ENCODE assay signal across 10 mouse cellular contexts in the genomic region with DNA sequence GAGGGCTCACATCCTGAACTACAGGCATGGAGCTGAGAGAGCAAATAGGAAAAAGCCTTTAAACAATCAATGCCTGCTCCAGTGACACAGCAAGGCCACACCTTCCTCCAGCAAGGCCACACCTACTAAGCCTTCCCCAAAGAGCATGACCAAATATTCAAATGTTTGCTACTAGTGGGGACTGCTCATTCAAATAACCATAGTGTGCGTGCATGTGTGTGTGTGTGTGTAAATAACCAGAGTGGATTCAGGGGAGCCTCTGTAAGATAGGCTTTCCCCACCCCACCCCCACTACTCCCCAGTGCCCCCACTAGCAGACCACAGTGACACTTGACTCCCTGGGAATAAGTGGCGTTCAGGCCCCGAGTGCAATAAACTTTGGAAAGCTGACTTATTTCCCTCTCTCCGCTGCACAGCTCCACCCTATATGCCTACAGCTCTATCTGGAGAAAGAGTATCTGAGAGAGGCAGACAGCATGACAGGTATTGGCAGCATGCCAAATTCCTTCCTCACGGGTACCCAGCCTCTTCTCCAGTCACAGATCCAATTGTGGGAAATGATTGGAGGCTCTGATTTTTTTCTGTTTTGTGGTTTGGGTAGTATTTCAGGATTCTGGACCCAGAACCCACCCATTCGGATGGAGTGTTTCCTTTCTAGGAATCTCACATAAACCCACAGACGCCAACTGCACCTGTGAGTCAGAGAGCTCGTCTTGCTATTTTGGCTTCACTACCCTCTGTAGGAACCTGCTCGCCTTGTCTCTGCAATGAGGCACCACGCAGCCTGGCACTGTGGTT. TPM values are rescaled to one million over a fixed set of nuclear protein-coding genes. Genes with fewer than 3 reads are reported as not detected.
DNase-seq lines count a peak whose midpoint lies in the region; ATAC-seq lines count a peak whose summit lies in the region.
"Had no signal": no experiment of that assay in that cellular context is flagged by ENCODE, and none has a peak within 500 bp of the region (broad histone marks: within the 10 kb centered on the region; RNA-seq: fewer than 3 reads in every experiment).

No protein-coding gene starts in this region.

- H3K36me3 ChIP-seq in neural tube, embryonic 14.5 days (ENCODE audit: control insufficient read depth, insufficient read depth, low read length) = no peaks in the 10 kb centered on the region
- no peaks in the 10 kb centered on the region for H3K36me3 ChIP-seq in hindbrain, embryonic 16.5 days (ENCODE audit: control insufficient read depth, insufficient read depth, low read length)
- no peaks in the 10 kb centered on the region for H3K36me3 ChIP-seq in limb, embryonic 12.5 days
- no peaks in the 10 kb centered on the region for H3K36me3 ChIP-seq in neural tube, embryonic 15.5 days
- H3K36me3 ChIP-seq: G1E; liver, embryonic 13.5 days had no signal

- H3K4me3 ChIP-seq in neural tube, embryonic 14.5 days (ENCODE audit: low read depth, low read length) = no peak overlapping the region
- no peak overlapping the region for H3K4me3 ChIP-seq in hindbrain, embryonic 16.5 days (ENCODE audit: low read length)
- no peak overlapping the region for H3K4me3 ChIP-seq in limb, embryonic 12.5 days (replicated peaks)
- H3K4me3 ChIP-seq in neural tube, embryonic 15.5 days (replicated peaks) = no peak overlapping the region
- H3K4me3 ChIP-seq: liver, embryonic 13.5 days had no signal

- H3K4me2 ChIP-seq in neural tube, embryonic 14.5 days (ENCODE audit: low read depth, low read length) = no peak overlapping the region
- no peak overlapping the region for H3K4me2 ChIP-seq in hindbrain, embryonic 16.5 days (ENCODE audit: low read length)
- no peak overlapping the region; the same call in 1 of the 2 replicates for H3K4me2 ChIP-seq in limb, embryonic 12.5 days
- H3K4me2 ChIP-seq in neural tube, embryonic 15.5 days = no peak overlapping the region
- H3K4me2 ChIP-seq: liver, embryonic 13.5 days had no signal

- no peaks in the 10 kb centered on the region for H3K4me1 ChIP-seq in neural tube, embryonic 14.5 days (ENCODE audit: control insufficient read depth, insufficient read depth, low read length)
- H3K4me1 ChIP-seq in hindbrain, embryonic 16.5 days (ENCODE audit: control insufficient read depth, insufficient read depth, low read depth, low read length) = no peaks in the 10 kb centered on the region
- H3K4me1 ChIP-seq in limb, embryonic 12.5 days (replicated peaks) = peaks cover 15% of the 10 kb centered on the region
- peaks cover 4% of the 10 kb centered on the region; the same call in 1 of the 2 replicates for H3K4me1 ChIP-seq in neural tube, embryonic 15.5 days
- H3K4me1 ChIP-seq: liver, embryonic 13.5 days had no signal

- 52% methylated on average over 10 of the region's 10 CpGs for WGBS in neural tube, embryonic 14.5 days
- 55% methylated on average over 10 of the region's 10 CpGs for WGBS in hindbrain, embryonic 16.5 days
- WGBS in limb, embryonic 12.5 days = 46% methylated on average over 10 of the region's 10 CpGs
- 49% methylated on average over 10 of the region's 10 CpGs for WGBS in neural tube, embryonic 15.5 days

- H3K27ac ChIP-seq in neural tube, embryonic 14.5 days (ENCODE audit: low read depth, low read length) = no peak overlapping the region
- no peak overlapping the region for H3K27ac ChIP-seq in hindbrain, embryonic 16.5 days (ENCODE audit: low read depth, low read length)
- H3K27ac ChIP-seq in limb, embryonic 12.5 days = peak overlapping the region; percentile 45; the same call in 1 of the 2 replicates
- no peak overlapping the region for H3K27ac ChIP-seq in neural tube, embryonic 15.5 days (replicated peaks)
- H3K27ac ChIP-seq: liver, embryonic 13.5 days had no signal

- no peaks in the 10 kb centered on the region for H3K27me3 ChIP-seq in neural tube, embryonic 14.5 days (ENCODE audit: control insufficient read depth, insufficient read depth, low read length)
- no peaks in the 10 kb centered on the region for H3K27me3 ChIP-seq in hindbrain, embryonic 16.5 days (replicated peaks; ENCODE audit: control insufficient read depth, insufficient read depth, low read length)
- H3K27me3 ChIP-seq in limb, embryonic 12.5 days = no peaks in the 10 kb centered on the region
- no peaks in the 10 kb centered on the region for H3K27me3 ChIP-seq in neural tube, embryonic 15.5 days (replicated peaks)
- H3K27me3 ChIP-seq: liver, embryonic 13.5 days had no signal

- ATAC-seq in neural tube, embryonic 14.5 days (ENCODE audit: low read depth) = 0 out of 2 replicates have a peak, but pooled peaks have one; percentile 14
- ATAC-seq in hindbrain, embryonic 16.5 days = 0 out of 2 replicates have a peak, but pooled peaks have one; percentile 42
- peak; percentile 64 for ATAC-seq in limb, embryonic 12.5 days (ENCODE audit: insufficient number of reproducible peaks, insufficient read depth, low FRiP score, low TSS enrichment, low read depth)
- ATAC-seq in neural tube, embryonic 15.5 days (ENCODE audit: low FRiP score) = no peak

- H3K9me3 ChIP-seq in neural tube, embryonic 14.5 days (ENCODE audit: control insufficient read depth, low read length) = no peaks in the 10 kb centered on the region
- no peaks in the 10 kb centered on the region for H3K9me3 ChIP-seq in hindbrain, embryonic 16.5 days (ENCODE audit: control insufficient read depth, low read length)
- no peaks in the 10 kb centered on the region for H3K9me3 ChIP-seq in limb, embryonic 12.5 days
- H3K9me3 ChIP-seq in neural tube, embryonic 15.5 days (replicated peaks) = no peaks in the 10 kb centered on the region
- H3K9me3 ChIP-seq: liver, embryonic 13.5 days had no signal

- H3K9ac ChIP-seq in neural tube, embryonic 14.5 days (replicated peaks; ENCODE audit: low read depth, low read length) = no peak overlapping the region
- H3K9ac ChIP-seq in hindbrain, embryonic 16.5 days (ENCODE audit: low read depth, low read length) = no peak overlapping the region
- H3K9ac ChIP-seq in limb, embryonic 12.5 days (replicated peaks) = no peak overlapping the region
- H3K9ac ChIP-seq in neural tube, embryonic 15.5 days (replicated peaks) = no peak overlapping the region
- H3K9ac ChIP-seq: liver, embryonic 13.5 days had no signal

- peak; percentile 22 for DNase-seq in embryo, embryonic 11 days
- no peak for DNase-seq in embryo, embryonic 10.5 days (ENCODE audit: low spot score)
- no peak for DNase-seq in neural tube, embryonic 10.5 days (ENCODE audit: extremely low spot score, low spot score)
- no peak for DNase-seq in ovary, adult 18-20 months (ENCODE audit: low spot score)
- DNase-seq: liver, embryonic 13.5 days had no signal

RNA-seq across cellular contexts. Expression of gene Fxyd5, which starts 25.0 kb away (rescaled TPM):
- 7.8 and 12.9 TPM in 2 replicates for polyA plus RNA-seq in neural tube, embryonic 14.5 days (2014; fragmentation: Nextera tagmentation; extraction: Ambion mirVana)
- 24.4 and 32.9 TPM in 2 replicates for polyA plus RNA-seq in hindbrain, embryonic 16.5 days (2015; fragmentation: Nextera tagmentation; extraction: Ambion mirVana)
- polyA plus RNA-seq in limb, embryonic 12.5 days (2016; fragmentation: Nextera tagmentation; extraction: Ambion mirVana) = 9.9 and 10.3 TPM in 2 replicates
- polyA plus RNA-seq in neural tube, embryonic 15.5 days (2015; fragmentation: Nextera tagmentation; extraction: Ambion mirVana) = 22.2 and 27.8 TPM in 2 replicates

RNA-seq across cellular contexts. Expression of gene Fxyd7, which starts 34.0 kb away (rescaled TPM):
- polyA plus RNA-seq in neural tube, embryonic 14.5 days (2014; fragmentation: Nextera tagmentation; extraction: Ambion mirVana) = 252 and 299 TPM in 2 replicates
- polyA plus RNA-seq in hindbrain, embryonic 16.5 days (2015; fragmentation: Nextera tagmentation; extraction: Ambion mirVana) = 324 and 417 TPM in 2 replicates
- 9.7 and 10.6 TPM in 2 replicates for polyA plus RNA-seq in limb, embryonic 12.5 days (2016; fragmentation: Nextera tagmentation; extraction: Ambion mirVana)
- 357 and 417 TPM in 2 replicates for polyA plus RNA-seq in neural tube, embryonic 15.5 days (2015; fragmentation: Nextera tagmentation; extraction: Ambion mirVana)
- polyA plus RNA-seq: G1E had no signal

RNA-seq across cellular contexts. Expression of gene Fxyd1, which starts 39.7 kb away (rescaled TPM):
- polyA plus RNA-seq in neural tube, embryonic 14.5 days (2014; fragmentation: Nextera tagmentation; extraction: Ambion mirVana) = 9.6 and 22.9 TPM in 2 replicates
- polyA plus RNA-seq in hindbrain, embryonic 16.5 days (2015; fragmentation: Nextera tagmentation; extraction: Ambion mirVana) = 69.4 and 89.9 TPM in 2 replicates
- polyA plus RNA-seq in limb, embryonic 12.5 days (2016; fragmentation: Nextera tagmentation; extraction: Ambion mirVana) = 23.6 and 28.2 TPM in 2 replicates
- 26.8 and 36.9 TPM in 2 replicates for polyA plus RNA-seq in neural tube, embryonic 15.5 days (2015; fragmentation: Nextera tagmentation; extraction: Ambion mirVana)
- polyA plus RNA-seq: G1E had no signal

RNA-seq across cellular contexts. Expression of gene Lgi4, which starts 41.8 kb away (rescaled TPM):
- polyA plus RNA-seq in neural tube, embryonic 14.5 days (2014; fragmentation: Nextera tagmentation; extraction: Ambion mirVana) = 1.1 TPM in 1 of 2 replicates, not detected in the other
- polyA plus RNA-seq in hindbrain, embryonic 16.5 days (2015; fragmentation: Nextera tagmentation; extraction: Ambion mirVana) = 0.50 and 0.65 TPM in 2 replicates
- polyA plus RNA-seq in limb, embryonic 12.5 days (2016; fragmentation: Nextera tagmentation; extraction: Ambion mirVana) = 0.61 and 0.87 TPM in 2 replicates
- 1.3 and 1.7 TPM in 2 replicates for polyA plus RNA-seq in neural tube, embryonic 15.5 days (2015; fragmentation: Nextera tagmentation; extraction: Ambion mirVana)
- polyA plus RNA-seq: G1E had no signal

RNA-seq across cellular contexts. Expression of gene Fam187b, which starts 43.7 kb away (rescaled TPM):
- 0.40 and 0.44 TPM in 2 replicates for polyA plus RNA-seq in neural tube, embryonic 14.5 days (2014; fragmentation: Nextera tagmentation; extraction: Ambion mirVana)
- polyA plus RNA-seq in hindbrain, embryonic 16.5 days (2015; fragmentation: Nextera tagmentation; extraction: Ambion mirVana) = 0.63 and 0.82 TPM in 2 replicates
- polyA plus RNA-seq in limb, embryonic 12.5 days (2016; fragmentation: Nextera tagmentation; extraction: Ambion mirVana) = 1.00 and 1.1 TPM in 2 replicates
- 0.20 and 1.4 TPM in 2 replicates for polyA plus RNA-seq in neural tube, embryonic 15.5 days (2015; fragmentation: Nextera tagmentation; extraction: Ambion mirVana)

Comparison
In these comparisons a context has a peak if more than half of its experiments do, and no peak if none do; other contexts are left out.
1. RNA of gene Fxyd7, which starts 34.0 kb away (polyA plus RNA-seq): 324 to 417 TPM in hindbrain, embryonic 16.5 days, 357 to 417 TPM in neural tube, embryonic 15.5 days and 252 to 299 TPM in neural tube, embryonic 14.5 days; 9.7 to 10.6 TPM in limb, embryonic 12.5 days; every median in the first group is over 10 times any median in the second.